Mouse (Mus musculus) small intestine, adult 2 months (tissue): ENCODE data around the gene Selplg.

Experiments used
- CTCF ChIP-seq: fragments of 200-500 bp; IDR thresholded peaks from 2 replicates; pipeline ENCODE4 v1.5.1; 2012; ENCODE audit warnings: low read depth, mild to moderate bottlenecking, control low read depth, inconsistent platforms, low read length, moderate library complexity, mixed read lengths; ENCODE audit not compliant: insufficient replicate concordance, insufficient read length; ENCODE audit errors: extremely low read depth
- POLR2A ChIP-seq: fragments of 200-500 bp; IDR thresholded peaks from 2 replicates; pipeline ENCODE4 v1.6.1; 2012; ENCODE audit warnings: low read depth, mild to moderate bottlenecking, control low read depth, inconsistent platforms, low read length, moderate library complexity

- TF ChIP-seq CTCF (no peak), POLR2A (no peak)
Observed at GRCm38 (mm10) chr5:113845627-113846026, 13.2 kb upstream of the Selplg start.
